Mouse (Mus musculus) layer of hippocampus, adult 8-10 months (tissue): ENCODE data around the gene 9030612E09Rik. TPM values are rescaled to one million over a fixed set of nuclear protein-coding genes. Genes with fewer than 3 reads are reported as not detected.

Source experiments
- DNase-seq, 2 experiments: peaks; one replicate each; pipeline ENCODE4 v3.0.0; 2022; ENCODE audit warnings: low spot score in 2 of 2
- total RNA-seq, 4 experiments: library from RNA; stranded (reverse); gene quantifications; 2 replicates each; pipeline ENCODE4 v1.2.4; 2022

The 9030612E09Rik gene
- 1 to 10 TPM; 1.5 to 2.0 (median 1.7) TPM for total RNA-seq

DNA sequence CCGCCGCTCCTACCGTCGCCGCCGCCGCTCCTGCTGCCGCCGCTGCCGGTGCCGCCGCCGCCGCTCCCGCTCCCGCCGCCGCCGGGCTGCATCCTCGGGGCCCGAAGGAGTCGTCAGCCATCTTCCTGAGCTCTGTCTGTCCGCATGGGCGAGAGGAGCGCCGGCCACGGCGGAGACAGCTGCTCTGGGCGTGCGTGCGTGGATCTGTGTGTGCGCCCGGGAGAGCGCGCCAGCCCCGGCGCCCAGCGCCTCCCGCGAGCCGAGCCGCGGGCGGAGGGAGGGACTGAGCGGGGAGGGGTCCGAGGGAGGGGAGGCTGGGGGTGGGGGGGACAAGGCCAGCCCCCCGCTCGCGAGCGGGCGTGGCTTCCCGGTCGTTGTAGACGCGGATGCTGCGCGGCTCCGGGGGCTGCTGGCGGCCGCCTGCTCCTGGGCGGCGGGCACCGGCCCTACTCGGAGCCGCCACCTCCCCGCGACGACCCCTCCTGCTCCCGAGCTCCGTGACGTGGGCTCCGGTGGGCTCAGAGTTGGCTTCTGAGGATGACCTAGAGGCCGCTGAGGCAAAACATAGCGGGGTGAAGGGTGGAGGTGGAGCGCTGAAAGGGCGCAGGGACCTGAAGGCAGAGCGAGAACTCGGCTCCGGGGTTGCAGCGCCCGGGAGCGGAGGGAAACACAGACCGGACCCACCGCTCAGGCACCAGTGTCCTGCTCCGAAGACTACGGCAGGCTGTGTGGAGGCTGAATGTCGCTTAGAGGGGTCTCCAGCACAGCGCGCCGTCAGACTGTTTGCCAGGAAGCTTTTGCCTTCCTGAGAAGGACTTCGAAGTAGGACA lies at the start of gene 9030612E09Rik, which contains the start of gene Sobp:
Gene 9030612E09Rik (plus strand): TSS at position 379 of the 830 bp plus-strand sequence.
Gene Sobp (minus strand): TSS at position 205 of the 830 bp plus-strand sequence.
- DNase-seq, result peak; percentile 67 to 75

DNA sequence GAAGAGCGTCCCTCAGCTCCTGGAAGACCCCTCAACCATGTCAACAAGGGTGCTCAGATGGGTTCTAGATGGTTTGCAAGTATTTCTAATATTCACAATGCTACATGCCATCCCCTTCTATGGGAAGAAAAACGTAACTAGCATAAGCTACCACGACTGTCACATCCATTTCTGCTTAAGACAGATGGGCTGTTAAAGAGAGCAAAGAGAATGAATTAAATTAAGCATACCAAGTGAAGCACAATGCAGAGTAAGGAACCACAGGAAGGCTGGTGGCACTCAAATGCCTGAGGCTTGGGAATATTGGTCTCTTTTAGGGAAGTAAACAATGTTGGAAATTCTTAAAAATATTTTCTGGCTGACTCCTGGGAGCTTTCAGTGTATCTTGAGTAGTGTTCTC lies 45.8 kb upstream of the 9030612E09Rik start:
- no peak for DNase-seq

DNA sequence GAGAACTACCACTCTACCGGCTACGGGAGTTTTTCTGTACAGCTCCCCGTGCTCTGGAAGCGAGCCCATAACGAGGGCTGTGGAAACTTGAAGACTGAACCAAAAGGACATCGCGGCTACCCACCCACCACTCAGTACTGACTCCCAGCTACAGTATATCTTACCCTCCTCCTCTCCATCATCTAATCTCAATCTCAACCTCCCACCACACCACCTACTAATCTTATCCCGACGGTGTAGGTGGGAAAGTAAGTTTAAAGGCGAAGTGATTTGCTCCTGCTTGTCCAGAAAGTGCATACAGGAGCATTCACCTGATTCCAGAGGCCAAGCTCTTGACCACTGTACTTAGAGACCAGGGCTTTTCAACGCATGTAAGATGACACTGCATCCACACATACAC lies 40.5 kb upstream of the 9030612E09Rik start:
- DNase-seq, result no peak

DNA sequence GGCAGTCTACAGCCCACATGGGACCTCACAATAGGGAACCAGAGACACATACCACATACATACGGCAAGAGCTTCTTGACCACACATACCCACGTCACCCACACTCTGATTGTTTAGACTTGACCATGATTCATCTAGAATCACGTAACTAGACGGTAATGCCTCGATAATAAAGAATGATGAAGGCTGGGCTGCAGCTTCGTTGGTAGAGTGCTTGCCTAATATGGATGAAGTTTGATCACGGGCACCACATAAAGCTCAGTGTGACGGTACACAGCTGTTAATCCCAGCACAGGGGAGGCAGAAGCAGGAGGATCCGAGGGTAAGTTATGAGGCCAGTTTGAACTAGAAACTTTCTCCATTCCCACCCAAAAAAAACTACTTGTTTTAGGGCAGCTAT lies 31.3 kb upstream of the 9030612E09Rik start:
- DNase-seq, result no peak

DNA sequence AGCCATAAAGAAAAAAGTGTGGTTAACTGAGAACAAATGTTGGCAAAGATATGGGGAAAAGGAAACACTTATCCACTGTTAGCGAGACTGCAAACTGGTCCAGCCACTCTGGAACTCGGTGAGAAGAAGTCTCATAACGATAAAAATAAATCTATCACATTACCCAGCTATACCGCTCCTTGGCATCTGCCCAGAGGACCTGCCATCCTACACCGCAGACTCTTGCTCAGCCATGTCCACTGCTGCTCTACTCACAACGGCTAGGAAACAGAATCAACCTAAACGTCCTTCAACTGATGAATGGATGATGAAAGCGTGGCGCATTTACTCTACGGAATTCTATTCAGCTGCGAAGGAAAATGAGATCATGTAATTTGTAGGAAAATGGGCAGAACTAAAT lies 26.0 kb upstream of the 9030612E09Rik start:
- DNase-seq, result no peak

DNA sequence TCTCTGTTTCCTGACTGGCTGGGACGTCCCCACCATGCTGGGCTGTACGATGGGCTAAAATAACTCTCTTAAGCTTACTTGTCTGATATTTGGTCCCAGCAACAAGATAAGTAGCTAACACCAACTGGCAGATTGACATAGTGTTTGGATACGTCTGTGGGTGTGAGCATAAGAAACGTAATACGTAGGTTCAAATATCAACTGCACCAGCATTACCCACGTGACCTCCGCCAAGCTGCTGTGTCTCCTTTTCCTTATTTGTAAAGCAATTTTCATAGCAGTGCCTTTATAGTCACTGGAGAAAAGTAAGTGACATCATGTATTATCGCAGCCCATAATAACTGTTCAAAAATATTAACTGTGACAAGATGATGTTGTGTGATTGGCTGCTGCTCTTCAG lies 21.9 kb upstream of the 9030612E09Rik start:
- DNase-seq, result no peak

DNA sequence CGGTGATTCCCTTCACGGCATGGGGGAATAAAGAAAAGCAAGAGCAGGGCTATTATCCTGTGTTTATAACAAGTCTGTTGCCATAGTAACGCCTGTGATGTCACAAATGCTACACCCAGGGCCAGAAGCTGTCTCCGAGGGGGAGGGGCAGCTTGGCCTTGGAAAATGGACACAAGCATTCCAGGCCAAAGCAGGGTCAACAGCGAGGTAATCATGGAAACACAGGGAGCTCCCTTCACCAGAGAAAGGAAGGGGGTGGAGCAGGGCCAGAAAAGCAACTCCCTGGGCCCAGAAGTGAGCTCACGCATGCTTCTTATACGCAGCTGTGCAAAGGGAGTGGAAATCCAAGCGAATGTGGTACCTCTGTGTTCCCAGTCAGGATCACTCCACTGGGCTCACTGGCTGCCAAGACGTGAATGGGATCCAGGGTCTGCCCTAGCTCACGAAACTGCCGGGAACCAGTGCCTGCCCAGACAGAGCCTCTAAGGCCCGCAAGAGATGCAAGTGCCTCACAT lies 19.4 kb upstream of the 9030612E09Rik start:
- peak; percentile 44 to 49 for DNase-seq

DNA sequence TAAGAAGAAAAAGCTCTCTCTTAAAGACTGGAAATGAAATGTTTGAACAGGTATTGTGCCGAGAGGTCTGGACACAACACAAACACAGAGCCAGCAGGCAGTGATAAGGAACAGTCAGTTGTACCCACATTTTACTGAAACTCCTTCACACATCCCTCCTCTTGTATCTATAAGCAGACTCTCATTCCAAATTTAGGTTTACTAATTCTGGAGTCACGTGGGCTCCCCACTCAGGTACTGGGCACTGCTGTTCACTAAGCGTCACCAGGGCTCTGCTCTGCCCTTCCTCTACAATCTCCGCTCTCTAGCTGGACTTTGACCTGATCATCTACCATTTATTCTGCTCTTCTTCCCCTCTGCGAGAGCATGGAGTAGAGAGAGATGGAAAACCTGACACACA lies 15.6 kb upstream of the 9030612E09Rik start:
- no peak for DNase-seq

DNA sequence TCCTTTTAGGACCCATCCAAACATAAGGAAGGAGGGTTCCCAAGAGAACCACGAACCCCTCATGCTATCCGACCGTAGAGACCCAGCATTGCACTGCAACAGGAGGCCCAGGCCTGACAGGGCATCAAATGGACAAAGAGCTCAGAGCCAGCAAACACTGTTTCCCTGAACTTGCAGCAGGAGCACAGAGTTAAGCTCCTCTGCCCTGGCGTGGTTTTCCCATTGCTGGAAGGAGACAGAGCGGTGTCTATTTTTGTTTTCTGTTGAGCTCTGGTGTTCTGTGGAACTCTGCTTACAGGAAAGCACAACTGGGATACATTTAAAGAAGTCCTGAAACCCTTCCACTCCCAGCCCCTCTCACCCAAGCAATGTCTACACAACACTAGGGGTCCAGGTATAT lies 15.2 kb upstream of the 9030612E09Rik start:
- DNase-seq, result no peak

DNA sequence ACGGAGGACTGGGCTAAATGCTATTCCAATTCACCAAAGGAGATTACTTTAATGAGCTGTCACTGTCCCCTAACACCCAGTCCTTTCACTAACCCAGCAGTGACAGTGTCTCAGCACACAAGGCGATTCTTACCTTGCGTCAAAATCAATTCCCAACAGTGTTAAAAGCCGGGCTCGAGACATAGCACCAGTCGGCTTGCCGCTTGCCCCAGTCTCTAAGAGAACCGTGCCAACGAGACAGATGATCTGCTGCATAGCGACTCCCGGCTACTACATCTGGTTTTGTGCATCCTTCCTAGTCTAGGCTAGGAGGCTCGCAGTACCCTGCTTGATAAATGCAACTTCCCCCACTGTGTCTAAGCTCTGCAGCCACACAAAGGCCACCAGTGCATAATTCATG lies 12.2 kb upstream of the 9030612E09Rik start:
- no peak for DNase-seq

DNA sequence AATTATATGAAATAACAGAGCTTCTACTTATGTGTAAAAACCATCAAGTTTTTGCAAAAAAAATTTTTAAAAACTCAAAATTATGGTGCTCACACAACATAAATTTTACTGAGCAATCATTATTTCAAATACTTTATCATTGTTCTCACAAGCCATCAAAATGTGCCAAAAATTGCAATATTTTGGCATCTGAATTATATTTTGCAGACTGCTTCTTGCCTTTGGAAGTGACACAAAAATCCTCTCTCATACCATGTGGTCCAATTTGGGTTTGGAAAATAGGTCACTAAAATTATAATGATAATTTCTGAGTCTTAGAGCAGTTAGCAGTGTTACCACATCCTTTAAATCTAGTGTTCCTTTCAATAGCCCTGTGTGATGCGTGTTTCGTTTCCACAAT lies 10.1 kb upstream of the 9030612E09Rik start:
- DNase-seq, result no peak

DNA sequence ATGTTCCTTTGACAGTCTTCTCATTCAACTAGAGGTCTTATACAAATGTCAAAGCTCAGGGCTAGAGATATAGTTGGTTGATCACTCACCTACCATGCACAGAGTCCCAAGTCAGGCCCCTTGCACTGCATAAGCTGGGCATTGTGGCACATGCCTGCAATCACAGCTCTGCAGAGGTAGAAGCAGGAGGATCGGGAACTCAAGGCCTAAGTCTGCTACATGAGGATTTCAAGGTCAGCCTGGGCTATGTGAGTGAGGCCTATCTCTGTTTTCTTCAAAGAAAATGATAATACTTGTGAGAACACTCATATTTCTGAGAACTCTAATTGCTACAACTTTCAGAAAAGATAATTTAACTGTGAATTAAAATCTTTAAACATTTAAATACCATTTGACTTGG lies 8.4 kb upstream of the 9030612E09Rik start:
- no peak for DNase-seq

DNA sequence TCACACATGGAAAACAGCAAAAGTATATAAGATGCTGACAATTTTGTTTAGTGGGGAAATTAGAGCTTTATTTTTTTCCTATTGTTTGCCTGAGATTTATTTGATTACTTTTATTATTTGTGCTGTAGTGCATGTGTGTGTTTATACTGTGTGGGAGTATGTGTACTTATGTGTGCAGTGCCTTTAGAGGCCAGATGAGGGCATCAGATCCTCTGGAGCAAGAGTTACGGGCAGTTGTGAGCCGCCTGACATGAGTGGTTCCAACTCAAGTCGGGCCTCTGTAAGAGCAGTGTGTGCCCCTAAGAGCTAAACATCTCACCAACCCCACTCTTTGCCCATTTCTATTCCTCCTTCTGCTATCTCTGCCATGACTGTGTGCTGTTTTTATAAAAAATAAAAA lies 7.7 kb upstream of the 9030612E09Rik start:
- no peak for DNase-seq

DNA sequence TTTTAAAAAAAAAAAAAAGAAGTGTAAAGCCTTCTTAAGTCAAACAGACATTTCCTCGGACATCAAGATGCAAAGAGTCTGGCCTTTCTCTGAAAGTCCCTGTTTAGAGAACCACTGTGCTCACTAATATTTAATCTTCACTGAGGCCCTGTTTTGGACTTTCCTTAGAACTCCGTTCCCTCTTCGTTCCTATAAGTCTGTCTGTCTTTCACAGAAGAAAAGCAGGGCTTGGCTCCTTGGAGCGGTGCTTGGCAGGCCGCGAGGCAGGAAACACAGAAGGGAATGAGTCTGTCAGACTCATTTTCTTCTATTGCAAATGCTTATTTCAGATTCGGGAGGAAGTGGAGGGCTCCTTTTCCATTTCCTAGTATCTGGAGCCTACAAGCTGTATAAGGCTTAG lies 5.7 kb upstream of the 9030612E09Rik start:
- no peak for DNase-seq

DNA sequence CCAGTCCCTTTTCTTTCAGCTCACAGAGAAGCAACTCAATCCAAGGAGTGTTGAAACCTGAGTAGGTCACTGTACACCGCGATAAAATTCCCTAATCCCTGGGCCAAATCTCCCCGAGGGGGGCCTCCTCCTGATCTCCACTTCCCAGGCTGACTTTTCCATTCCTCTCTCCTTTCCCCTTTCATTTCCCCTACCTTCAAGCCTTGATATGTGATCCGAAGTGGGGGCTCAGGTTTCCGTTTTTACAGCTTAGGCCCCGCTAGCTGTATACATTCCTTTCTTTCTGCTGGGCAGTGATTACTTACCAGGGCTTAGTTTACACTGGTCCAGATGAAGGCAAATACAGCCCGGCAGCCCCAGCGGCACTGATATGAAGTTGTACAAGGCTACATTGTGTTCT lies 3.4 kb upstream of the 9030612E09Rik start:
- DNase-seq, result no peak

DNA sequence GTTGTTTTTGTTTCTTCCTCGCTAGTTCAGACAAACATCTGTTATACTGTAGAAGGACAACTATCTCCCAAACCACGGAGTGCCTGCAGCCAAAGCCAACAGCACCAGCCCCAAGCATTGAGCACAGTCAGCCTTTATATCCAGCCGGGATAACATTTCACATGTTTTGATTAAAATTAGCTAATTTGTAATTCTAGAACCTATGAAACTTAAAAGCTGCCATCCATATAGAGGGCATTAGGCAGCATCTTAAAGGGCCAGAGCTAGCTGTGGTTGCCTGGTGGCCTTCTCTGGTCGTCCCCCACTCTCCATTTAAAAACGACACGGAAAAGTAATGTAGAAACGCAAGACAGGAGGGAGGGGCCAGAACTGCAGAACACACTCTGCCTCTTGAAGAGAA lies 2.4 kb upstream of the 9030612E09Rik start:
- no peak for DNase-seq

DNA sequence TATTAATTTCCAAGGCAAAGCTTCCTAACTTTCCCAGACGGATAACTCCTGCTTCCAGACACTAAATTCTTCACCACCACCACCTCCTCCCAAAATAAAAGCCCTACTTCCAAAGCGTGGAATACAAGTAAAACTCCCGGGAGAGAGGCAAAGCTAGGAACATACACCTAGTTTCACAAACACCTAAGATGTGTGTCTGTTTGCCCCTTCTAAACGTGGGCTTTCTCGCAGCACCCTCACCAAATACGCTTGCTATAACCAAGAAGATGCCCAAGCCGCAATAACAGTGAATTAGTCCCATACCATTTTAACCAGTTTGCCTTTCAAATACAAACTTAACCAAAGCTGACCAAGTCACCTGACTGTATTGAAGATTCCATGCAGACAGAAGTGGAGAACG lies 1.9 kb upstream of the 9030612E09Rik start:
- DNase-seq, result no peak

DNA sequence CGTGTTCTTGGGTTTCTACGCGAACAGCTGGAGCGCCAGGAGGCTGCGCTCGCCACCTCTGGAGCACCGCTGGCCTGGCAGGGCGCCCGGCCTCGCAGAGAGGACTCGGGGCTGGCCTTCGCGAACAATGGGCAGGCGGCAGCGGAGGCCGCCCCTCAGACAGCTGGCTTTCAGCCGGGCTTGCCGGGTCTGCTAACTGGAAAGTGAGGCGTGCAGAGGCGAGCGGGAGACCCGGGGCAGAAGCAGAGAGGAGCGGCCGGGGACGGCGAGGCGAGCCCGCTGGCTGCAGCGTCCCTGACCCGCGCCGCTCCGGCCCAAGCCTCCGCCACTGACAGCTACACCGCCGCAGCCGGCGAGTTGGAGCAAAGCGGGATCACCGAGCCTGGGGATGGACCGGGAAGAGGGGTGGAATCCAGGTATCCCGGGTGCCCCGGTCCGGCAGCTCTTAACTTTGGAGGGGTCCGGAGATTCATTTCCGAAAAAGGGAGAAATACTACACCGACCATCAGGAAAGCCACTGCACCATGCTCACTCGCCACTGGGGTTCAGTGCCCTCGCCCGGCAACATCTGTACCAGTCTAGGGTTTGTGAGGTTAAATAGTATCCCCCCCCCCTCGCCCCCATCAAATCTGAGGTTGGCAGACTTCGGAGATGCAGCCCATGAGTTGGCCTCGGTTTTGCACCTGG lies 1.2 kb upstream of the 9030612E09Rik start:
- peak in 1 of 2 experiments; percentile 37 for DNase-seq

DNA sequence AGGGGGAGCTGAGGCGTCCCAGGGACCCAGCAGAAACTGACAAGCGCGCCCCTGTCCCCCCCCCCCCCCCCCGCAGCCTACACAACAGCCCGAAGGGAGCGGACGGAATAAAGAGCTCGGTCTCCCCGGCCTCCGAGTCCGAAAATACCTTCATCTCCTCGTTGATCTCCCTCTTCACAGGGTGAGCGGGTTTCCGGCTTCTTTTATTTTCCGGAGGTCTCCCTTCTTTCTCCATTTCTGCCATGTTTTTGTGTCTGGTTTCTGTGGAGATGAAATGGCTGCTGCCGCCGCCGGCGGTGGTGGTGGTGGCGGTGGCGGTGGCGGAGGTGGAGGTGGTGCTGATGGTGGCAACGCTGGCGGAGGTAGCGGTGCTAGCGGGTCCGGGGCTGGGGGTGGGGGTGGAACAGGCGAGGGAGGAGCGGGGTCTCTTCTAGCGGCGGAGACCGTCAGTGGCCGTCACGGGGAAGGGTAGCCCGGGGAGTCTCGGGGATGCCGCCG lies 627 bp upstream of the 9030612E09Rik start:
- DNase-seq, result no peak

DNA sequence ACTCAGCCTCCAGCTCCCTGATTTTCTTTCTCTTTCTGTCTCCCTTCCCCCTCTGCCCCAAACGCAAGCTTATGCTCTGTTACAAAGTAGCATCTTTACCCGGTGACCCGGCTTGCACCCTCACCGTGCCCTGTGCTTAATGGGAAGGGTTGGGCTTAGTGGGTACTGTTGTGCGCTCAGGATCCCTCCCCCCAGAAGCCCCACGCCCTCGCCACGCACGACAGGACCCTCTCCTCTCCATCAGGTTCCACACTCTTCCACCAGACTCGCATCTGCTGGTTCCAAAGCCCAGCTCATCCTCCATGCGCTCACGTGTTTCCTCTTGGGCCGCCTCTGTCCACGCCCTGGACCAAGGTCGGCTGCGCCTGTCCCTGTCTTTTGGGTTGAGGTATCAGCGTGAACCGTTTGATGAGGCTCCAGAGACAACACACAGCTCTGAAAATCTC lies 675 bp downstream of the 9030612E09Rik start:
- DNase-seq, result no peak

DNA sequence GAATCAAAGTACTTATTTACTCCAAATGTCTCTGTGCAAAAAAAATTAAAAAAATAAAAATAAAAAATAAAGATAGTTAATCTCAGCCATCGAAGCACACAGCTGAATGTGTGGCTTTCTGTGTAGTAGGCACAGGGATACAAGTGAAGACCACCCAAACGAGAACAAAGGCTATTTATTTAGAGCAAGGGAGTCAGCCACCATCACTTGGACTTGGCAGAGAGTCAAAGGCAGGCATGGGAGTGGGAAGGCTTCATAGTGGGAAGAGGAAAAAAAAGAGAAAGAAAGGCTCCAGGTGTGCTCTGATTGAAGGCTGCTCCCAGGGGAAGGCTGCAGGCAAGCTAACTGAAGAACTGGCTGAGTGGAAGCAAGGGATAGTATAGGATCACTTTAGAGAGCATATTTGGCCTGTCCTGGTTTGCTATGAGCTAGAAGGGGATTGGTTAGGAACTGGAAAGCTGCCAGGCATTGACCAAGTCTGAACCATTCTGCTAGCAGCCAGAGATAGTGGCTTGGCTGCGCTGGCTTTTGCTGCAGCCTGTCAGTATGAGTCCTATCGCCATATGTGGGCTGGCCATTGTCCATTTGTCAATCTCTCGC lies 5.9 kb downstream of the 9030612E09Rik start:
- no peak for DNase-seq

DNA sequence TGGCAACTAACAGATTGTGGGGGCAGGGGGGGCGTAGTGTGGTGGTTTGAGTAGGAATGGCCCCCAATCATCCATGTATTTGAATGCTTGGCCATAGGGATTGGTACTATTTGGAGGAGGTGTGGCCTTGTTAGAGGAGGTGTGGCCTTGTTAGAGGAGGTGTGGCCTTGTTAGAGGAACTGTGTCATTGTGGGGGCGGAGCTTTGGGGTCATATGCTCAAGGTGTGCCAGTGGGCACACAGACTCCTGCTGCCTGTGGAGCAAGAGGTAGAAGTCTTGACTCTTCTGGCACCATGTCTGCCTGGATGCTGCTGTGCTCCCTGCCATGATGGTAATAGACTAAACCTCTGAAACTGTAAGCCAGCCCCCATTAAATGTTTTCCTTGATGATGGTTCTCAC lies 25.7 kb downstream of the 9030612E09Rik start:
- DNase-seq, result no peak
